Mouse (Mus musculus): Measurements from ENCODE around the gene Cfdp1.

GRCm38 (mm10) chr8:111727553-111727952 lies 126.5 kb downstream of the Cfdp1 start:
- no peak for TF ChIP-seq CTCF (IDR thresholded peaks at IDR 0.05; ENCODE audit: low read depth, low read length)
- TF ChIP-seq POLR2A (IDR thresholded peaks at IDR 0.05; ENCODE audit: borderline replicate concordance, low read depth, low read length), result no peak

Measured in bone marrow macrophage, adult 2 months (primary cell).